Mouse (Mus musculus) liver, postnatal 0 days (tissue): Measurements from ENCODE around the gene Nup98. TPM values are rescaled to one million over a fixed set of nuclear protein-coding genes. Genes with fewer than 3 reads are reported as not detected.
A peak's percentile ranks its signal among the peaks of the same experiment; 100 is the strongest.

Experiments
- ATAC-seq: fragments of 200-750 bp; cut with Nextera tagmentation; 2 replicates; pipeline ENCODE4 v1.8.0; 2017; ENCODE audit warnings: mild to moderate bottlenecking, moderate library complexity
- DNase-seq: peaks from one replicate; pipeline ENCODE4 v3.0.0-alpha.2; 2016
- H3K27ac ChIP-seq: fragments of 300-500 bp; sonication (generic); 2 replicates; pipeline ENCODE4 v1.5.1; 2014; ENCODE audit warnings: antibody characterized with exemption, moderate library complexity, mild to moderate bottlenecking, low read depth
- H3K27me3 ChIP-seq: fragments of 300-500 bp; sonication (generic); 2 replicates; pipeline ENCODE4 v1.6.1; 2014; ENCODE audit warnings: low read length, control low read depth, mixed read lengths; ENCODE audit not compliant: insufficient read depth
- H3K36me3 ChIP-seq: fragments of 300-500 bp; sonication (generic); replicated peaks from 2 replicates; pipeline ENCODE4 v1.6.1; 2014; ENCODE audit warnings: mild to moderate bottlenecking, control low read depth, low read length, moderate library complexity, mixed read lengths; ENCODE audit not compliant: insufficient read depth
- H3K4me1 ChIP-seq: fragments of 300-500 bp; sonication (generic); 2 replicates; pipeline ENCODE4 v1.6.1; 2014; ENCODE audit warnings: antibody characterized with exemption, mild to moderate bottlenecking, control low read depth; ENCODE audit not compliant: insufficient read depth
- H3K4me2 ChIP-seq: fragments of 300-500 bp; sonication (generic); 2 replicates; pipeline ENCODE4 v1.6.1; 2014; ENCODE audit warnings: low read depth, mild to moderate bottlenecking, low read length, moderate library complexity, mixed read lengths
- H3K4me3 ChIP-seq: fragments of 300-500 bp; sonication (generic); 2 replicates; pipeline ENCODE4 v1.5.1; 2014; ENCODE audit warnings: low read depth, low read length
- H3K9ac ChIP-seq: fragments of 300-500 bp; sonication (generic); replicated peaks from 2 replicates; pipeline ENCODE4 v1.6.1; 2014; ENCODE audit warnings: mild to moderate bottlenecking, moderate library complexity
- H3K9me3 ChIP-seq: fragments of 300-500 bp; sonication (generic); 2 replicates; pipeline ENCODE4 v1.6.1; 2016; ENCODE audit warnings: mild to moderate bottlenecking, control low read depth, low read length, mixed read lengths
- CTCF ChIP-seq: sonication (generic); IDR thresholded peaks from 2 replicates; pipeline ENCODE4 v1.5.1; 2016; ENCODE audit warnings: antibody characterized with exemption, low read depth
- EP300 ChIP-seq: IDR thresholded peaks from 2 replicates; pipeline ENCODE4 v1.6.1; 2016; ENCODE audit warnings: antibody characterized with exemption, low read depth, mild to moderate bottlenecking
- WGBS: fragments of 180-500 bp; shearing (Covaris S2); extraction: QIAGEN DNeasy Blood & Tissue Kit; methylation state at CpG from one replicate; pipeline ENCODE4 v1.1.7; 2014; ENCODE audit not compliant: insufficient replicate concordance; 5-methylcytosine and 5-hydroxymethylcytosine counted together
- polyA plus RNA-seq: library from polyadenylated mRNA; unstranded; fragments of >200 nt; fragmentation: Nextera tagmentation; extraction: Ambion mirVana; gene quantifications from 2 replicates; pipeline ENCODE4 v1.2.1, GENCODE M21; 2015

Gene Nup98
- polyA plus RNA-seq, 1 experiment from 2014 or later, result 8.6 TPM

- no peak within 1 kb of the TSS for H3K4me2 ChIP-seq
- no peaks in the 10 kb centered on the region for H3K4me1 ChIP-seq
- no peaks in the 10 kb centered on the region for H3K27me3 ChIP-seq
- H3K4me3 ChIP-seq, result no peak within 1 kb of the TSS
- ATAC-seq, result no peak
- WGBS, result 43% methylated on average over 7 of the region's 7 CpGs
- peaks cover 18% of the 10 kb centered on the region for H3K36me3 ChIP-seq
- no peak for DNase-seq
- H3K27ac ChIP-seq, result no peak within 1 kb of the TSS
- H3K9me3 ChIP-seq, result no peaks in the 10 kb centered on the region
- TF ChIP-seq CTCF (no peak), EP300 (no peak)
- no peak within 1 kb of the TSS for H3K9ac ChIP-seq
These were observed 93.2 kb downstream of the Nup98 start, which contains the start of gene Chrna10 for GRCm38 (mm10) chr7:102116579-102117331. Gene Chrna10 (minus strand): TSS chr7:102116828.

- DNase-seq (no peak), ATAC-seq (no peak)
- Histone ChIP-seq H3K9ac (no peak overlapping the region), H3K36me3 (no peaks in the 10 kb centered on the region), H3K27me3 (no peaks in the 10 kb centered on the region), H3K4me1 (no peaks in the 10 kb centered on the region), H3K27ac (no peak overlapping the region), H3K9me3 (no peaks in the 10 kb centered on the region), H3K4me2 (no peak overlapping the region), H3K4me3 (no peak overlapping the region)
- WGBS, result 79% methylated on average over 45 of the region's 45 CpGs
- TF ChIP-seq EP300, result no peak
- TF ChIP-seq CTCF, result no peak
These were observed 96.7 kb downstream of the Nup98 start for GRCm38 (mm10) chr7:102113151-102113729.

- H3K36me3 ChIP-seq, result no peaks in the 10 kb centered on the region
- DNase-seq (no peak), ATAC-seq (no peak)
- 61% methylated on average over 4 of the region's 4 CpGs for WGBS
- TF ChIP-seq EP300 (no peak), CTCF (no peak)
- no peak overlapping the region for H3K4me3 ChIP-seq
- peaks cover 5% of the 10 kb centered on the region for H3K4me1 ChIP-seq
- H3K9me3 ChIP-seq, result no peaks in the 10 kb centered on the region
- no peak overlapping the region for H3K4me2 ChIP-seq
- no peak overlapping the region for H3K9ac ChIP-seq
- H3K27me3 ChIP-seq, result no peaks in the 10 kb centered on the region
- no peak overlapping the region for H3K27ac ChIP-seq
These were observed 100.2 kb downstream of the Nup98 start for GRCm38 (mm10) chr7:102109746-102110145.

- no peak for DNase-seq
- Histone ChIP-seq H3K9me3 (no peaks in the 10 kb centered on the region), H3K4me1 (peaks cover 5% of the 10 kb centered on the region), H3K9ac (no peak within 1 kb of the TSS), H3K4me3 (no peak within 1 kb of the TSS), H3K4me2 (no peak within 1 kb of the TSS), H3K36me3 (no peaks in the 10 kb centered on the region), H3K27me3 (no peaks in the 10 kb centered on the region), H3K27ac (no peak within 1 kb of the TSS)
- 72% methylated on average over 7 of the region's 7 CpGs for WGBS
- TF ChIP-seq EP300 (no peak), CTCF (no peak)
- ATAC-seq, result no peak
These were observed 100.8 kb downstream of the Nup98 start, which contains the start of gene Art5 for GRCm38 (mm10) chr7:102109171-102109570. Gene Art5 (minus strand): TSS chr7:102109489.

- H3K4me2 ChIP-seq, result no peak overlapping the region
- no peaks in the 10 kb centered on the region for H3K9me3 ChIP-seq
- DNase-seq (no peak), ATAC-seq (no peak)
- H3K36me3 ChIP-seq, result no peaks in the 10 kb centered on the region
- H3K9ac ChIP-seq, result no peak overlapping the region
- 86% methylated on average over 1 of the region's 1 CpGs for WGBS
- H3K4me1 ChIP-seq, result peaks cover 5% of the 10 kb centered on the region
- H3K27me3 ChIP-seq, result no peaks in the 10 kb centered on the region
- H3K4me3 ChIP-seq, result no peak overlapping the region
- no peak overlapping the region for H3K27ac ChIP-seq
- no peak for TF ChIP-seq CTCF
- TF ChIP-seq EP300, result no peak
These were observed 101.8 kb downstream of the Nup98 start for GRCm38 (mm10) chr7:102108206-102108605.

GRCm38 (mm10) chr7:102106700-102107141, 103.3 kb downstream of the Nup98 start:
- WGBS, result 20% methylated on average over 23 of the region's 23 CpGs
- Histone ChIP-seq H3K27ac (no peak overlapping the region), H3K27me3 (no peaks in the 10 kb centered on the region), H3K4me3 (peak overlapping the region; percentile 27; the same call in 1 of the 2 replicates), H3K4me2 (peak overlapping the region; percentile 70), H3K9ac (peak overlapping the region; percentile 34; the same call in 1 of the 2 replicates), H3K9me3 (no peaks in the 10 kb centered on the region), H3K36me3 (no peaks in the 10 kb centered on the region), H3K4me1 (peaks cover 5% of the 10 kb centered on the region)
- 0 out of 2 replicates have a peak, but pooled peaks have one; percentile 7 for ATAC-seq
- peak; percentile 29 for DNase-seq
- TF ChIP-seq EP300 (no peak), CTCF (no peak)
